Mouse (Mus musculus): ENCODE results near the gene B020031M17Rik. TPM values are rescaled to one million over a fixed set of nuclear protein-coding genes. Genes with fewer than 3 reads are reported as not detected.
"Not testable (repeated sequence)": the region's sequence is repeated elsewhere in the genome, so short reads cannot be mapped to it uniquely, and the experiment has no call there.

B020031M17Rik gene
- not detected in 2 replicates for polyA plus RNA-seq (2015; fragmentation: Nextera tagmentation; extraction: Ambion mirVana)

DNA sequence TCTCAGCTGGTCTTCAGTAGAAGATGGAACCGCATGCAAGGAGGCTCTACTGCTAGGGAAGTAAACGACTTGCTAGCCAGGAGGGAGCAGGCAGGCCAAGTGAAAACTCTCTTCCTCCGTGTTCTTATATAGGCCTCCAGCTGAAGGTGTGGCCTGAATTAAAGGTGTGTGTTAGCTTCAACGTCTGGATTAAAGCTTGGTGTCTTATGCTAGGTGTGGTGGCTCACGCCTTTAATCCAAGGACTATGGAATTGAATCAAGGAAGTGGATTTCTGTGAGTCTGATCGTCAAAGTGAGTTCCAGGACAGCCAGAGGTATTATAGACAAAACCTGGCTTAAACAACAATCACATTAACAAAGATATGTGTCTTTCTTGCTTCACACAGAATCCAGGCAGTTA, at the start of gene B020031M17Rik:
Gene B020031M17Rik (minus strand): TSS at position 101 of the 400 bp plus-strand sequence.
- H3K9me3 ChIP-seq (ENCODE audit: low read length); H3K27ac ChIP-seq (ENCODE audit: low read length); H3K36me3 ChIP-seq (ENCODE audit: insufficient read depth, low read length); H3K27me3 ChIP-seq (replicated peaks; ENCODE audit: insufficient read depth, low read length); ATAC-seq; H3K4me1 ChIP-seq (ENCODE audit: insufficient read depth, low read depth, low read length); H3K9ac ChIP-seq (replicated peaks; ENCODE audit: low read depth); H3K4me3 ChIP-seq (ENCODE audit: low read depth, low read length); H3K4me2 ChIP-seq (replicated peaks; ENCODE audit: low read depth, low read length); DNase-seq (ENCODE audit: low spot score): not testable (repeated sequence)
- 67% methylated on average over 3 of the region's 6 CpGs for WGBS

- not testable (repeated sequence) for ATAC-seq; H3K36me3 ChIP-seq (ENCODE audit: insufficient read depth, low read length); DNase-seq (ENCODE audit: low spot score); H3K27ac ChIP-seq (ENCODE audit: low read length); H3K27me3 ChIP-seq (replicated peaks; ENCODE audit: insufficient read depth, low read length); H3K4me2 ChIP-seq (replicated peaks; ENCODE audit: low read depth, low read length); H3K4me3 ChIP-seq (ENCODE audit: low read depth, low read length); H3K9ac ChIP-seq (replicated peaks; ENCODE audit: low read depth); H3K4me1 ChIP-seq (ENCODE audit: insufficient read depth, low read depth, low read length); H3K9me3 ChIP-seq (ENCODE audit: low read length)
- WGBS = no CpG with 5 or more reads among the region's 4 CpGs
These were observed 48.6 kb upstream of the B020031M17Rik start for GRCm38 (mm10) chr13:119999215-119999614.

- not testable (repeated sequence) for H3K27ac ChIP-seq (ENCODE audit: low read length); H3K27me3 ChIP-seq (replicated peaks; ENCODE audit: insufficient read depth, low read length); H3K4me3 ChIP-seq (ENCODE audit: low read depth, low read length); H3K4me2 ChIP-seq (replicated peaks; ENCODE audit: low read depth, low read length); DNase-seq (ENCODE audit: low spot score); H3K9ac ChIP-seq (replicated peaks; ENCODE audit: low read depth); H3K9me3 ChIP-seq (ENCODE audit: low read length); H3K4me1 ChIP-seq (ENCODE audit: insufficient read depth, low read depth, low read length); H3K36me3 ChIP-seq (ENCODE audit: insufficient read depth, low read length)
- no CpG with 5 or more reads among the region's 22 CpGs for WGBS
- peak; percentile 41; the same call in 1 of the 2 replicates for ATAC-seq
These were observed 48.0 kb upstream of the B020031M17Rik start for GRCm38 (mm10) chr13:119998442-119999086.

- WGBS = no CpG with 5 or more reads among the region's 10 CpGs
- ATAC-seq; H3K9ac ChIP-seq (replicated peaks; ENCODE audit: low read depth); H3K4me1 ChIP-seq (ENCODE audit: insufficient read depth, low read depth, low read length); H3K36me3 ChIP-seq (ENCODE audit: insufficient read depth, low read length); H3K27ac ChIP-seq (ENCODE audit: low read length); H3K4me2 ChIP-seq (replicated peaks; ENCODE audit: low read depth, low read length); H3K9me3 ChIP-seq (ENCODE audit: low read length); H3K4me3 ChIP-seq (ENCODE audit: low read depth, low read length); H3K27me3 ChIP-seq (replicated peaks; ENCODE audit: insufficient read depth, low read length); DNase-seq (ENCODE audit: low spot score): not testable (repeated sequence)
These were observed 41.4 kb upstream of the B020031M17Rik start for GRCm38 (mm10) chr13:119991917-119992496.

DNA sequence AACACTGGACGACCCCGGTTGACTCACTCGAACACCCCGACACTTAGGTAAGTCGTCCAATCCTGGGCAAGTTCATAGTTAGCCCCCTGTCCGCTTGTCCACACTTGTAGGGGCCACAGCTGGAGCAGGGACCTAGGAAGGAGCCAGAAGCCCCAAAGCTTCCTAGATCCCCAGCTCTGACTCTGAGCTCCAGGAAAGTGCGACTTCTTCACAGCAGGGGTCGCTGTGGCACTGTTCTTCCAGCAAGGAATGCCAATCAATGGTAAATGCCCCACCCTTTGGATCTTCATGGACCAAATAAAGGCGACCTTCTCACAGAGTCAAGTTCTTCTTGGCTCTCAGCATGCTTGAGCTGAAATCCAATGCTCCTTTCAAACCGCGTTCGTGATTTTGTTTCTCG, 40.7 kb upstream of the B020031M17Rik start:
- not testable (repeated sequence) for DNase-seq (ENCODE audit: low spot score); H3K9me3 ChIP-seq (ENCODE audit: low read length); ATAC-seq; H3K4me3 ChIP-seq (ENCODE audit: low read depth, low read length); H3K4me1 ChIP-seq (ENCODE audit: insufficient read depth, low read depth, low read length); H3K27me3 ChIP-seq (replicated peaks; ENCODE audit: insufficient read depth, low read length); H3K4me2 ChIP-seq (replicated peaks; ENCODE audit: low read depth, low read length); H3K36me3 ChIP-seq (ENCODE audit: insufficient read depth, low read length); H3K27ac ChIP-seq (ENCODE audit: low read length); H3K9ac ChIP-seq (replicated peaks; ENCODE audit: low read depth)
- WGBS = no CpG with 5 or more reads among the region's 13 CpGs

GRCm38 (mm10) chr13:119969163-119969562, 18.6 kb upstream of the B020031M17Rik start:
- no CpG with 5 or more reads among the region's 13 CpGs for WGBS
- not testable (repeated sequence) for H3K4me1 ChIP-seq (ENCODE audit: insufficient read depth, low read depth, low read length); DNase-seq (ENCODE audit: low spot score); H3K4me2 ChIP-seq (replicated peaks; ENCODE audit: low read depth, low read length); H3K9me3 ChIP-seq (ENCODE audit: low read length); H3K27ac ChIP-seq (ENCODE audit: low read length); H3K9ac ChIP-seq (replicated peaks; ENCODE audit: low read depth); H3K4me3 ChIP-seq (ENCODE audit: low read depth, low read length); ATAC-seq; H3K27me3 ChIP-seq (replicated peaks; ENCODE audit: insufficient read depth, low read length); H3K36me3 ChIP-seq (ENCODE audit: insufficient read depth, low read length)

GRCm38 (mm10) chr13:119968193-119968592, 17.6 kb upstream of the B020031M17Rik start:
- not testable (repeated sequence) for H3K4me2 ChIP-seq (replicated peaks; ENCODE audit: low read depth, low read length); H3K9me3 ChIP-seq (ENCODE audit: low read length); H3K4me1 ChIP-seq (ENCODE audit: insufficient read depth, low read depth, low read length); H3K27me3 ChIP-seq (replicated peaks; ENCODE audit: insufficient read depth, low read length); DNase-seq (ENCODE audit: low spot score); H3K9ac ChIP-seq (replicated peaks; ENCODE audit: low read depth); H3K4me3 ChIP-seq (ENCODE audit: low read depth, low read length); H3K36me3 ChIP-seq (ENCODE audit: insufficient read depth, low read length); H3K27ac ChIP-seq (ENCODE audit: low read length); ATAC-seq
- no CpG with 5 or more reads among the region's 14 CpGs for WGBS

- DNase-seq (ENCODE audit: low spot score); H3K27ac ChIP-seq (ENCODE audit: low read length); H3K36me3 ChIP-seq (ENCODE audit: insufficient read depth, low read length); H3K9me3 ChIP-seq (ENCODE audit: low read length); H3K9ac ChIP-seq (replicated peaks; ENCODE audit: low read depth); H3K27me3 ChIP-seq (replicated peaks; ENCODE audit: insufficient read depth, low read length); H3K4me1 ChIP-seq (ENCODE audit: insufficient read depth, low read depth, low read length): not testable (repeated sequence)
- 0 out of 2 replicates have a peak, but pooled peaks have one; percentile 54 for ATAC-seq
- H3K4me3 ChIP-seq (ENCODE audit: low read depth, low read length) = peak overlapping the region; percentile 28
- WGBS = under 1% methylated on average over 18 of the region's 22 CpGs
- H3K4me2 ChIP-seq (replicated peaks; ENCODE audit: low read depth, low read length) = peak overlapping the region; percentile 38
These were observed 15.4 kb upstream of the B020031M17Rik start for GRCm38 (mm10) chr13:119965968-119966367.

DNA sequence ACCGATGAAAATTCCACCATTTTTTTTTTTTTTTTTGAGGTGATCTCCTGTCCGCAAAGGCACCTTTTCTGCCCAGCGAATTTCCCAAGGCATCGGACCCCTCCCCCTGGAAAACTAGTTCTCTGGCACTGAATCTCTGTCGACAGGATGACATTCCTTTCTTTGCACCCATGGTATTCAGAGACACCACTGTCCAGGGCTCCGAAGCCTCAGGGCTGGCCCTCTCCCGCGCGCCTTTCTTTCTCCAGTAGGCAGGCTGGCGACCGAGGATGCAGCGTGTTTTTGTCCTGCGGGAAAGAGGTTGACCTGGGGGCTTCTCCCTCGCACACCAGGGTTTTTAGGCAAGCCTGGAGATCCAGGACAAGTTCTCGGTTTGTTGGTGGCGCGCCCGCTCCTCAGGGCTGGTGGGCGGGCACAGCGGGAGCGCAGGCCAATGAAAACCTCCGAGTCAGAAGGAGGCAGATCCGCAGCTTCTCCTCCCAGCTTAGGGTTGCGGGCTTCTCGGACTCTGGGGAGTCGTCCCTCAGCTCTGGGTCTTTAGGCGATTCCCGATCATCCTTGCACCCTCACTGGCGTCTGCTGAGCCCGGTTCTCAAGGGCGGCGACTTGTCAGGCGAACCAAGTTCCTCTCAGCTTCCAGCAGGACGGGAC, 14.8 kb upstream of the B020031M17Rik start:
- peak; percentile 54 for ATAC-seq
- DNase-seq (ENCODE audit: low spot score); H3K36me3 ChIP-seq (ENCODE audit: insufficient read depth, low read length); H3K4me1 ChIP-seq (ENCODE audit: insufficient read depth, low read depth, low read length); H3K27me3 ChIP-seq (replicated peaks; ENCODE audit: insufficient read depth, low read length); H3K27ac ChIP-seq (ENCODE audit: low read length); H3K9me3 ChIP-seq (ENCODE audit: low read length); H3K9ac ChIP-seq (replicated peaks; ENCODE audit: low read depth): not testable (repeated sequence)
- peak overlapping the region; percentile 38; the same call in 1 of the 2 replicates for H3K4me2 ChIP-seq (replicated peaks; ENCODE audit: low read depth, low read length)
- peak overlapping the region; percentile 28; the same call in 1 of the 2 replicates for H3K4me3 ChIP-seq (ENCODE audit: low read depth, low read length)
- WGBS = 2% methylated on average over 13 of the region's 34 CpGs
